Mouse (Mus musculus): ENCODE measurements around the gene Prx. TPM values are rescaled to one million over a fixed set of nuclear protein-coding genes. Genes with fewer than 3 reads are reported as not detected.

The Prx gene
- polyA plus RNA-seq, 2 experiments = 2.1 to 6.6 TPM

DNA sequence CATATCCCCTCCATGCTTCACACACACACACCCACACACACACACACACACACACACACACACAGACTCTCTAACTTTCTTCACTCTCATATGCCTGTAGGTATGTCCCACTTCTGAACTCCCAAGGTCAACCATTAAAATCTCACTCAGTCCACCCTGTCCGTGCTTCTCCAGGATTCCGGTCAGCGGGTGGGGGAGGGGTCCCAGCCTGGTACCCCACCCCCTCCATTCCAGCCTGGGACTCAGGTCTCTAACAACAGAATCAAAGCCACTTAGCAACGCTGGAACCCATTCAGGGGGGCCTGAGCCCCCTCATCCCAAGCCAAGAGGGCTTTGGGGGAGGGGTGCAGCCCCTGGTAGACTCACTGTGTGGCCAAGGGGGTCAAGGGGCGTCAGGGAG is 23.8 kb downstream of the Prx start, which contains the start of gene Hipk4:
Gene Hipk4 (plus strand): TSS at position 301 of the 400 bp plus-strand sequence.
- H3K27ac ChIP-seq (replicated peaks; ENCODE audit: low read depth, low read length) = no peak within 1 kb of the TSS
- 74% methylated on average over 5 of the region's 5 CpGs for WGBS
- TF ChIP-seq POLR2A (IDR thresholded peaks at IDR 0.05; ENCODE audit: borderline replicate concordance, extremely low read depth, insufficient read depth, insufficient read length) = no peak

DNA sequence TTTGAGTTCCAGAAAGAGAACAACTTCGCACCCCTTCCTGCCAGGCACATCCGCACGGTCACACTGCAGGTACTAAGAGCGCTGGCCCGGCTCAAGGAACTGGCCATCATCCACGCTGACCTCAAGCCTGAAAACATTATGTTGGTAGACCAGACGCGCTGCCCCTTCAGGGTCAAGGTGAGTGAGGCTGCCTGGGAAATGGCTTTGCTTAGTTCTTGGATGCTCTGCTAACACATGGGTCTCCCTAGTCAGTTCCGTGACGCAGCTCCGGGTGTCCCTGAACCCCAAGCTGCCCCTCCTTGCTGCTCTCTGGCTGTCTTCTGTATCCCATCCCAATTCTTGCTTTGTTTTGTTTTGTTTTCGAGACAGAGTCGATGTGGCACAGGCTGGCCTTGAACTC is 24.7 kb downstream of the Prx start:
- no peak overlapping the region for H3K4me3 ChIP-seq (replicated peaks; ENCODE audit: low read length)
- no peak for TF ChIP-seq POLR2A (IDR thresholded peaks at IDR 0.05; ENCODE audit: borderline replicate concordance, extremely low read depth, insufficient read depth, insufficient read length)
- no peak overlapping the region for H3K4me2 ChIP-seq (replicated peaks; ENCODE audit: low read depth, low read length, severe bottlenecking)
- 97% methylated on average over 13 of the region's 13 CpGs for WGBS
- no peaks in the 10 kb centered on the region for H3K9me3 ChIP-seq (ENCODE audit: control insufficient read depth, low read length)
- no peaks in the 10 kb centered on the region for H3K27me3 ChIP-seq (ENCODE audit: control insufficient read depth, insufficient read depth, low read length)
- ATAC-seq (ENCODE audit: low FRiP score, low read depth) (no peak), DNase-seq (ENCODE audit: low spot score) (no peak)
- H3K36me3 ChIP-seq (ENCODE audit: control insufficient read depth, insufficient read depth, low read length) = no peaks in the 10 kb centered on the region
- no peaks in the 10 kb centered on the region for H3K4me1 ChIP-seq (ENCODE audit: control insufficient read depth, insufficient read depth, low read length)
- H3K27ac ChIP-seq (replicated peaks; ENCODE audit: low read depth, low read length) = no peak overlapping the region
- H3K9ac ChIP-seq (ENCODE audit: low read depth, low read length, severe bottlenecking) = no peak overlapping the region

More for the DNA sequence above, 23.8 kb downstream of the Prx start, which contains the start of gene Hipk4:
- H3K36me3 ChIP-seq (ENCODE audit: control insufficient read depth, insufficient read depth, low read length) = peaks cover 3% of the 10 kb centered on the region; the same call in 1 of the 2 replicates
- ATAC-seq (ENCODE audit: low FRiP score, low read depth) (no peak), DNase-seq (ENCODE audit: low spot score) (no peak)
- no peak within 1 kb of the TSS for H3K4me3 ChIP-seq (replicated peaks; ENCODE audit: low read length)
- H3K27me3 ChIP-seq (ENCODE audit: control insufficient read depth, insufficient read depth, low read length) = no peaks in the 10 kb centered on the region
- H3K4me1 ChIP-seq (ENCODE audit: control insufficient read depth, insufficient read depth, low read length) = no peaks in the 10 kb centered on the region
- H3K9ac ChIP-seq (ENCODE audit: low read depth, low read length, severe bottlenecking) = no peak within 1 kb of the TSS
- H3K9me3 ChIP-seq (ENCODE audit: control insufficient read depth, low read length) = no peaks in the 10 kb centered on the region
- no peak within 1 kb of the TSS for H3K4me2 ChIP-seq (replicated peaks; ENCODE audit: low read depth, low read length, severe bottlenecking)

DNA sequence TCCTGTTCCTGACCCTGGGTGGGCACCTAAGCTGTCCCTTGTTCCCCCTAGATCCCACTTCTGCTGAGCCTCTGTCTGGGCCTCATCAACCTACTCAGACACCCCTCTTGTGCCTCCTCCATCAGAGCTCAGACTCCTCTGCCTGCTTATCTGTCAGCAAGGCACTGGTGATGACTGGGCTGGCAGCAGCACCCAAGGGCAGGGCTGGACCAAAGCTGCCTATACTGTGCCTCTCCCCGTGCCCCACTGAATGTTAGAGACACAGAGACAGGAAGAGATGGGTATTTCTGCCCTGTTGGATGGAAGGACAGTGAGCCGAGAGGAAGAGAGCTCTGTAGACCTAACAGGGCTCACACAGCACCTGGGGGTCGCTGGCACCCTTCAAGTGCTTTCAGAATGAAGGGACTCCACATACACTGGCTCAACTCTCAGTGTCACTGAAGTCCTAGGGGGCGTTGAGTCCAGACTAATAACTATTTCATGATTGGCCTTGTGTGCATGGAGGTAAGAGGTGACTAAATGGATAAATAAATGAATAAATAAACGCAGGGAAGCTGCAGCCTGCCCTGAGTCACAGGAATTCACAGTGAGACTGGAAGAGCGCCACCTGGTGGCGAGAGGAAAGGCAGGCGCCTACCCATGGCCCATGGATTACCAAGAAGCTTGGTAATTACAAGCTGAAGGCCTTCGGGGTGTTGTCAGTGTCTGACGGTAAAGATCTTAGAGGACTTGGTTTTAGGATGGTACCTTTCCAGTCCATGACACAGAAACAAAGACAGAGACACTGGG is 27.1 kb downstream of the Prx start:
- ATAC-seq (ENCODE audit: low FRiP score, low read depth) (peak; percentile 71), DNase-seq (ENCODE audit: low spot score) (peak; percentile 89)
- peaks cover 8% of the 10 kb centered on the region for H3K36me3 ChIP-seq (ENCODE audit: control insufficient read depth, insufficient read depth, low read length)
- H3K27me3 ChIP-seq (ENCODE audit: control insufficient read depth, insufficient read depth, low read length) = no peaks in the 10 kb centered on the region
- no peak overlapping the region for H3K4me3 ChIP-seq (replicated peaks; ENCODE audit: low read length)
- H3K9ac ChIP-seq (ENCODE audit: low read depth, low read length, severe bottlenecking) = no peak overlapping the region
- no peak overlapping the region for H3K27ac ChIP-seq (replicated peaks; ENCODE audit: low read depth, low read length)
- no peak overlapping the region for H3K4me2 ChIP-seq (replicated peaks; ENCODE audit: low read depth, low read length, severe bottlenecking)
- no peaks in the 10 kb centered on the region for H3K9me3 ChIP-seq (ENCODE audit: control insufficient read depth, low read length)
- TF ChIP-seq POLR2A (IDR thresholded peaks at IDR 0.05; ENCODE audit: borderline replicate concordance, extremely low read depth, insufficient read depth, insufficient read length) = no peak
- 22% methylated on average over 10 of the region's 10 CpGs for WGBS
- H3K4me1 ChIP-seq (ENCODE audit: control insufficient read depth, insufficient read depth, low read length) = no peaks in the 10 kb centered on the region

DNA sequence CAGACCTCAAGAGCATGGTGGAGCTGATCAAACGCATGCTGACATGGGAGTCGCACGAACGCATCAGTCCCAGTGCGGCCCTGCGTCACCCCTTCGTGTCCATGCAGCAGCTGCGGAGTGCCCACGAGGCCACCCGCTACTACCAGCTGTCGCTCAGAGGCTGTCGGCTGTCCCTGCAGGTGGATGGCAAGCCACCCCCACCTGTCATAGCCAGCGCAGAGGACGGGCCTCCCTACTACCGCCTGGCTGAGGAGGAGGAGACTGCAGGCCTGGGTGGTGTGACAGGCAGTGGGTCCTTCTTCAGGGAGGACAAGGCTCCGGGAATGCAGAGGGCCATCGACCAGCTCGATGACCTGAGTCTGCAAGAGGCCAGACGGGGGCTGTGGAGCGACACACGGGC is 29.9 kb downstream of the Prx start:
- no peak overlapping the region for H3K4me2 ChIP-seq (replicated peaks; ENCODE audit: low read depth, low read length, severe bottlenecking)
- DNase-seq (ENCODE audit: low spot score) (no peak), ATAC-seq (ENCODE audit: low FRiP score, low read depth) (no peak)
- H3K9me3 ChIP-seq (ENCODE audit: control insufficient read depth, low read length) = no peaks in the 10 kb centered on the region
- whole genome bisulfite sequencing = 79% methylated on average over 21 of the region's 21 CpGs
- H3K9ac ChIP-seq (ENCODE audit: low read depth, low read length, severe bottlenecking) = no peak overlapping the region
- H3K4me1 ChIP-seq (ENCODE audit: control insufficient read depth, insufficient read depth, low read length) = no peaks in the 10 kb centered on the region
- H3K36me3 ChIP-seq (ENCODE audit: control insufficient read depth, insufficient read depth, low read length) = peaks cover 31% of the 10 kb centered on the region
- no peaks in the 10 kb centered on the region for H3K27me3 ChIP-seq (ENCODE audit: control insufficient read depth, insufficient read depth, low read length)
- no peak overlapping the region for H3K27ac ChIP-seq (replicated peaks; ENCODE audit: low read depth, low read length)
- no peak for TF ChIP-seq POLR2A (IDR thresholded peaks at IDR 0.05; ENCODE audit: borderline replicate concordance, extremely low read depth, insufficient read depth, insufficient read length)
- no peak overlapping the region for H3K4me3 ChIP-seq (replicated peaks; ENCODE audit: low read length)

DNA sequence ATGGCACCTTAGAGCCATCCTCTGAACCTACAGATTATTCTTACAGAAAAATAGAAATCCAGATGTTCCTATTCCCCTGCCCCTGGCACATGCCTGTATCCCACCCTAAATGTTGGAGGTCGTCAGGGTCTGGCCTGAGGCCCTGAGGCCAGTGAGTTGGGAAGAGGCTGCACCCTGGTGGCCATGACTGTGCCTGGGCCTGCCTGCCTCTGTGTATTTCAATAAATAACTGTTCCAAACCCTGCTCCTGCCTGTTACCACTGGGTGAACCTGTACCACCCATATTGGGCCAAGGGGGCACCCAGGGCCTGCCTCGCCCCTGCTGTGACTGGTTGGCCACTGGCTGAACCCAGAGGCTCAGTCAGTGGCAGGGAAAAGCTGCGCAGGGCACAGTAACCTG is 31.8 kb downstream of the Prx start:
- ATAC-seq (ENCODE audit: low FRiP score, low read depth) = no peak

More for the DNA sequence above, 31.8 kb downstream of the Prx start:
- Histone ChIP-seq H3K27ac (replicated peaks; ENCODE audit: low read depth, low read length) (no peak overlapping the region), H3K4me1 (ENCODE audit: control insufficient read depth, insufficient read depth, low read length) (no peaks in the 10 kb centered on the region), H3K4me2 (replicated peaks; ENCODE audit: low read depth, low read length, severe bottlenecking) (no peak overlapping the region), H3K27me3 (ENCODE audit: control insufficient read depth, insufficient read depth, low read length) (no peaks in the 10 kb centered on the region), H3K36me3 (ENCODE audit: control insufficient read depth, insufficient read depth, low read length) (peaks cover 40% of the 10 kb centered on the region), H3K9ac (ENCODE audit: low read depth, low read length, severe bottlenecking) (no peak overlapping the region), H3K4me3 (replicated peaks; ENCODE audit: low read length) (no peak overlapping the region), H3K9me3 (ENCODE audit: control insufficient read depth, low read length) (no peaks in the 10 kb centered on the region)
- 73% methylated on average over 3 of the region's 3 CpGs for WGBS
- no peak for TF ChIP-seq POLR2A (IDR thresholded peaks at IDR 0.05; ENCODE audit: borderline replicate concordance, extremely low read depth, insufficient read depth, insufficient read length)
- DNase-seq (ENCODE audit: low spot score) = no peak
